In the genomic region with DNA sequence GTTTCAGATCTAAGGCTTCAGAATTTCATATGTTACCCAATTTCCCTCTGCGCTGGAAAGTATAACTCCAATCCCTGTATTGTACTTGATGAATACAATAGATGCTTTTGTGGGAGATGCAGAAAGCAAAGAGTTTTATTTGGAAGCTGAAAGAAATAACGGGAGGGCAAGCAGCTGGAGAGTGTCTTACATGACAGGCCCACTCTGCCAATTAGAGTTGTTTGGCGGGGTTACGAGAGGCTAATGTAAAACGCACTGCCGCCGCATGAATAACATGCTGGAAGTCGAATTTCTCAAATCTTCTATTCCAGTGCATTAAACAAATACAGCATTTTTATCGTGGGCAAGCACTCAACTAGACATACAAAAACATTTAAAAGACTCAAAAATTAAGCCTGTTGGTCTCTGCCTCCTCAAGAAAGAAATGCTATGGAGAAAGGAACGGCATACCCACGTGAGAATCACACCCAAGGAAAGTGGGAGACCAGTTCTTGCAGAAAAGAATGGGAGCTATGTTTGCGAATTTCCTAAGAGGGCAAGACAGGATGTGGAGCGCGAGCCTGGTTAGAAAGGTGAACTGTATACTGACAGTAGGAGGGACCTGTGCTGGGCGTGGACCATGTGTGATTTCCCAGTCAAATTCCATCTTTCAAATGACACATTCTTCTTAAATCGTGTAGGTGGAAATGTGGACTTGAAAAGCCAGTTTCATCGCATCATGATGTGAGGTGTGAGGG, we compare ENCODE assay signal across 11 mouse cellular contexts. TPM values are rescaled to one million over a fixed set of nuclear protein-coding genes. Genes with fewer than 3 reads are reported as not detected.
DNase-seq lines count a peak whose midpoint lies in the region; ATAC-seq lines count a peak whose summit lies in the region.
"Had no signal": no experiment of that assay in that cellular context is flagged by ENCODE, and none has a peak within 500 bp of the region (broad histone marks: within the 10 kb centered on the region; RNA-seq: fewer than 3 reads in every experiment).

No protein-coding gene starts in this region.

- intact Hi-C loops in left cerebral cortex, postnatal 14 days (cut with DNase I), result no loop called here

- H3K4me1 ChIP-seq in kidney, embryonic 16.5 days (ENCODE audit: insufficient read depth, low read length), result peaks cover 8% of the 10 kb centered on the region; the same call in 1 of the 2 replicates
- peaks cover 11% of the 10 kb centered on the region for H3K4me1 ChIP-seq in embryonic facial prominence, embryonic 12.5 days
- H3K4me1 ChIP-seq in forebrain, embryonic 15.5 days, result peaks cover 12% of the 10 kb centered on the region
- H3K4me1 ChIP-seq in limb, embryonic 13.5 days, result peaks cover 28% of the 10 kb centered on the region
- H3K4me1 ChIP-seq: neural tube, embryonic 13.5 days had no signal

- no peak overlapping the region for H3K4me2 ChIP-seq in kidney, embryonic 16.5 days (replicated peaks; ENCODE audit: low read depth, low read length)
- H3K4me2 ChIP-seq in embryonic facial prominence, embryonic 12.5 days (replicated peaks), result no peak overlapping the region
- H3K4me2 ChIP-seq in forebrain, embryonic 15.5 days (replicated peaks), result peak overlapping the region; percentile 23
- peak overlapping the region; percentile 35 for H3K4me2 ChIP-seq in limb, embryonic 13.5 days (replicated peaks)
- H3K4me2 ChIP-seq: hindbrain, embryonic 14.5 days; neural tube, embryonic 13.5 days had no signal

- H3K9me3 ChIP-seq in kidney, embryonic 16.5 days (ENCODE audit: low read length), result no peaks in the 10 kb centered on the region
- H3K9me3 ChIP-seq in embryonic facial prominence, embryonic 12.5 days, result no peaks in the 10 kb centered on the region
- no peaks in the 10 kb centered on the region for H3K9me3 ChIP-seq in forebrain, embryonic 15.5 days
- H3K9me3 ChIP-seq in limb, embryonic 13.5 days, result no peaks in the 10 kb centered on the region
- H3K9me3 ChIP-seq: neural tube, embryonic 13.5 days had no signal

- 48% methylated on average over 17 of the region's 17 CpGs for WGBS in kidney, embryonic 16.5 days
- WGBS in embryonic facial prominence, embryonic 12.5 days, result 65% methylated on average over 17 of the region's 17 CpGs
- 33% methylated on average over 17 of the region's 17 CpGs for WGBS in forebrain, embryonic 15.5 days
- 62% methylated on average over 17 of the region's 17 CpGs for WGBS in limb, embryonic 13.5 days

- peak overlapping the region; percentile 23; the same call in 1 of the 2 replicates for H3K27ac ChIP-seq in kidney, embryonic 16.5 days (ENCODE audit: low read length)
- H3K27ac ChIP-seq in embryonic facial prominence, embryonic 12.5 days, result no peak overlapping the region
- H3K27ac ChIP-seq in forebrain, embryonic 15.5 days (replicated peaks), result 0 out of 2 replicates have a peak overlapping the region, but pooled peaks have one; percentile 15
- peak overlapping the region; percentile 17; the same call in 1 of the 2 replicates for H3K27ac ChIP-seq in limb, embryonic 13.5 days
- H3K27ac ChIP-seq: hindbrain, embryonic 14.5 days; neural tube, embryonic 13.5 days had no signal

- no peak overlapping the region for H3K9ac ChIP-seq in kidney, embryonic 16.5 days (replicated peaks; ENCODE audit: low read length)
- H3K9ac ChIP-seq in embryonic facial prominence, embryonic 12.5 days, result no peak overlapping the region
- no peak overlapping the region for H3K9ac ChIP-seq in forebrain, embryonic 15.5 days (replicated peaks)
- H3K9ac ChIP-seq in limb, embryonic 13.5 days, result no peak overlapping the region
- H3K9ac ChIP-seq: hindbrain, embryonic 14.5 days; neural tube, embryonic 13.5 days had no signal

- no peak for DNase-seq in kidney, adult 18-20 months
- no peak for DNase-seq in adrenal gland, postnatal 36 days
- no peak for DNase-seq in left cerebral cortex, postnatal 14 days (ENCODE audit: low spot score in 2 of 2)
- DNase-seq: cerebellum, postnatal 10 days; thymus, postnatal 36 days had no signal

- H3K36me3 ChIP-seq in kidney, embryonic 16.5 days (ENCODE audit: insufficient read depth, low read length), result no peaks in the 10 kb centered on the region
- no peaks in the 10 kb centered on the region for H3K36me3 ChIP-seq in embryonic facial prominence, embryonic 12.5 days
- H3K36me3 ChIP-seq in forebrain, embryonic 15.5 days, result no peaks in the 10 kb centered on the region
- no peaks in the 10 kb centered on the region for H3K36me3 ChIP-seq in limb, embryonic 13.5 days
- H3K36me3 ChIP-seq: neural tube, embryonic 13.5 days had no signal

- no peaks in the 10 kb centered on the region for H3K27me3 ChIP-seq in kidney, embryonic 16.5 days (ENCODE audit: insufficient read depth, low read length)
- no peaks in the 10 kb centered on the region for H3K27me3 ChIP-seq in embryonic facial prominence, embryonic 12.5 days
- no peaks in the 10 kb centered on the region for H3K27me3 ChIP-seq in forebrain, embryonic 15.5 days
- H3K27me3 ChIP-seq in limb, embryonic 13.5 days, result no peaks in the 10 kb centered on the region
- H3K27me3 ChIP-seq: neural tube, embryonic 13.5 days had no signal

- ATAC-seq in kidney, embryonic 16.5 days (ENCODE audit: low FRiP score, low TSS enrichment), result peak; percentile 23; the same call in 1 of the 2 replicates
- 0 out of 2 replicates have a peak, but pooled peaks have one; percentile 35 for ATAC-seq in embryonic facial prominence, embryonic 12.5 days (ENCODE audit: insufficient number of reproducible peaks, insufficient read depth, low FRiP score, low TSS enrichment)
- ATAC-seq in forebrain, embryonic 15.5 days (replicated peaks), result peak; percentile 72
- no peak for ATAC-seq in limb, embryonic 13.5 days (ENCODE audit: low FRiP score, low read depth)

- H3K4me3 ChIP-seq in kidney, embryonic 16.5 days (ENCODE audit: low read length), result no peak overlapping the region
- H3K4me3 ChIP-seq in embryonic facial prominence, embryonic 12.5 days, result no peak overlapping the region
- H3K4me3 ChIP-seq in forebrain, embryonic 15.5 days, result no peak overlapping the region
- H3K4me3 ChIP-seq in limb, embryonic 13.5 days, result no peak overlapping the region
- H3K4me3 ChIP-seq: neural tube, embryonic 13.5 days had no signal

RNA-seq across cellular contexts. Expression of a gene that starts 26.7 kb away (rescaled TPM):
- polyA plus RNA-seq in kidney, embryonic 16.5 days (2015; fragmentation: Nextera tagmentation; extraction: Ambion mirVana), result 1.4 and 1.7 TPM in 2 replicates
- polyA plus RNA-seq in embryonic facial prominence, embryonic 12.5 days (2016; fragmentation: Nextera tagmentation; extraction: Ambion mirVana), result 6.4 and 6.8 TPM in 2 replicates
- polyA plus RNA-seq in forebrain, embryonic 15.5 days (2015; fragmentation: Nextera tagmentation; extraction: Ambion mirVana), result 0.61 and 0.65 TPM in 2 replicates
- polyA plus RNA-seq in limb, embryonic 13.5 days (2015; fragmentation: Nextera tagmentation; extraction: Ambion mirVana), result 11.1 and 13.2 TPM in 2 replicates
- total RNA-seq in adrenal gland, postnatal 36 days (2021), result 1 to 10 TPM in 1 of 2 experiments, under 1 TPM in 1; 0.72 to 1.1 TPM
- total RNA-seq in left cerebral cortex, postnatal 14 days (2021), result under 1 TPM; 0.42 to 0.55 TPM

Comparison
In these comparisons a context has a peak if more than half of its experiments do, and no peak if none do; other contexts are left out.
1. H3K4me2 ChIP-seq: peak in forebrain, embryonic 15.5 days (single experiment) and limb, embryonic 13.5 days (single experiment); none in kidney, embryonic 16.5 days (single experiment) and embryonic facial prominence, embryonic 12.5 days (single experiment).